Mouse (Mus musculus): ENCODE results near the gene Dock7.

Dock7 gene

DNA sequence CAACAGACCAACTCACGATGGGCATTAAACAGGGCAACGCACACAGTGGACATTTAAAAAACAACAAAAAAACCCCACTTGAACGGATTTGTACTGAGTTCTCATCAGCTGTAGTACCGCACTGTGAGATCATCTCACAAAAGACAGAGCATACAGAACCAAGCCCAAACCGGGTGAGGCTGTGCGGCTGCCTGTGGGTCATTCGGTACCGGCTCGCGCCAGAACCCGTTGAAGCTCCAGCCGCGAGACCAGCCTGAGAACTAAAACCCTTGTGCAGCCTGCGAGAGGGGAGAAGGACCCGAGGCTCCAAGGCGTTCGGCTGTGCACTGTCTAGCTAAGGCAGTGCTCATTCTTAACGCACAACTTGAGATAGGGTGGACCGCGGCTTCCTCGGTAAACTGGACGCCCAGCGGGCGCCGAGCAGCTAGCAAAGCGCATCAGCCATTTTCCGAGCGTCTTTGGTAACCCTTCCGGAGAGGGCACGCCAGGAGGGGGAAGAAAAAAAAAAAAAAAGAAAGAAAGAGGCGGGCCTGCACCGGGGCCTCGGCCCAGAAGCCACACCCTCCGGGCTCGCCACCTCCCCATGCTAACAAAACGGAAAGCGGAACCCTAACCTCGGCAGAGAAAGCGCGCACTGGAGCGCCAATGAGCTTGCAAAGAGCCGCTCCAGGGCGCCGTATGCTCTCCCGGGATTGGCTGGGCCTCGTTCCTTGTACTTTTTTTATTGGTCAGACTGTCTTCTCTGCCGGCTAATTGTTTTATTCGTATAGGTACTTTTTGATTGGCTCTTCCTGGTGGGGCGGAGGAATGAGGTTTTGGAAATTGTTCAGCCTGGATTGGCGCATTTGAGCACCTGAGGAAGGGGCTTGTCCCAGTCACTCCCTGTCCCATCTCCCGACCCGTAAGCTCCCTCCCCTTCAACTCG, 197.8 kb downstream of the Dock7 start:
- in situ Hi-C loops (cut with MboI; ENCODE audit: unreplicated experiment in 2 of 2), result loop anchor here (5.0 to 25.0 kb wide), 6 partner anchors 486 to 1168 kb away; partner anchors contain the start of gene Alg6 (in 1 of the 2)

DNA sequence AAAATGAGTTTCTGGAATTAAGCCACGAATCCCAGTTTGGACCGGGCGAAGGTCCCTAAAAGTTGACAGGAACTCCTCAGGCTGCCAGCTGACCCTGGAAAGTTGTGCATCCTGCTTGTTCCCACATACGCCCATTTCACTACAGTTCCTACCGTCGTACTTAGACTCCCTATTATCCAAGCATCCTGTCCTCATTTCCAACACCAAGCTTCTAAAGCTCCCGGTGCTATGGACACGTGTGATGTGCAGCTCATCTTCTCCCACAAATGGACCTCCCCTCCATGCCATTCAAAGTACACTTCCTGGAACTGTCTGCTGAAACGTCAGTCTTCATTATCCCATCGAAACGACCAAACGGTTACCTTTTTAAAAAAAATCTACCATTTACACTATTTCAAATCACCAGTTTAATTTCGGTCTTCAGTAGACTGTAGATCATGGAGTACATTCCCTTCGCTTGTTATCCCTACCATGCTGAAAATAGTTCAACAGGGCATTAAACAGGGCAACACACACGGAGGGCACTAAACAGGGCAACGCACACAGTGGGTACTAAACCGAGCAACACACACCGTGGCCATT, 198.6 kb downstream of the Dock7 start:
- in situ Hi-C loops (cut with MboI; ENCODE audit: unreplicated experiment in 2 of 2), result loop anchor here (5.0 to 25.0 kb wide), 6 partner anchors 485 to 1167 kb away; partner anchors contain the start of gene Alg6 (in 1 of the 2)

DNA sequence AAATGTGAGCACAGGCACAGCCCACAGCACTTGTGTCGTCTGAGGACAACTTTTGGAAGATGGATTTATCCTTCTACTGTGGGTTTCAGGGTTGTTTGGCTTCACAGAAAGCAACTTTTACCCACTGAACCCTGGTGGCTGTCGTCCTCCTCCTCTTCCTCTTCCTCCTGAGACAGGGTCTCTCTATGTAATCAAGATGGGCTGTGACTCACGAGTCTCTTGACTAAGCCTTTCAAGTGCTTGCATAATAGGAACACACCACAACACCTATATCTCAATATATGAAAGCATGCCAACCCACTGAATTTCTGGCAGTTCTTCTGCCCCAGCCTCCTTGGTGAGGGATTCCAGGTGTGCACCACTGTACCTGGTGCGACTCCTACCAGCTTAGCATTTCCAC, 199.8 kb downstream of the Dock7 start:
- in situ Hi-C loops (cut with MboI; ENCODE audit: unreplicated experiment in 2 of 2), result loop anchor here (5.0 to 25.0 kb wide), 6 partner anchors 484 to 1166 kb away; partner anchors contain the start of gene Alg6 (in 1 of the 2)

- in situ Hi-C loops (cut with MboI; ENCODE audit: unreplicated experiment in 2 of 2), result loop anchor here in 1 of 2 experiments (25.0 kb wide), 1 partner anchor 794 kb away; the partner anchor contains the start of gene Alg6
Observed at GRCm38 (mm10) chr4:98918204-98918603, 202.5 kb downstream of the Dock7 start.

- in situ Hi-C loops (cut with MboI; ENCODE audit: unreplicated experiment in 2 of 2), result loop anchor here in 1 of 2 experiments (25.0 kb wide), 1 partner anchor 795 kb away; the partner anchor contains the start of gene Alg6
Observed at GRCm38 (mm10) chr4:98917724-98918123, 203.0 kb downstream of the Dock7 start.

DNA sequence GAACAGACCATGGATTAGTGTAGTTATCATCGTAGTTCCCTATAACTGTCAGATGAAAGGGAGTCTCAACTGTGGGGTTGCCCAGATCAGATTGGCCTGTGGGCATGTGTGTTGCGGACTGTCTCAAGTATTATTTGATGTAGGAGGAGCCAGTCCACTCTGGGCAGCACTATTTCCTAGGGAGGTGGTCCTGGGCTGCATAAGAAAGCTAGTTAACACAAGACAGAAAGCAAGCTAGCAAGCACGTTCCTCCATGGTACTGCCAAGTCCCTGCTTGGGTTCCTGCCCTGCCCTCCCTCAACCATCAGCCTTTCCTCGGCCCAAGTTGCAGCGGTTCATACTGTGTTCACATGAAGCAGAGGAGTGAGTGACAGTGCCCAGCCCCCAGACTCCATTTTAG, 210.5 kb downstream of the Dock7 start:
- in situ Hi-C loops (cut with MboI; ENCODE audit: unreplicated experiment in 2 of 2), result loop anchor here in 1 of 2 experiments (25.0 kb wide), 1 partner anchor 802 kb away; the partner anchor contains the start of gene Alg6

DNA sequence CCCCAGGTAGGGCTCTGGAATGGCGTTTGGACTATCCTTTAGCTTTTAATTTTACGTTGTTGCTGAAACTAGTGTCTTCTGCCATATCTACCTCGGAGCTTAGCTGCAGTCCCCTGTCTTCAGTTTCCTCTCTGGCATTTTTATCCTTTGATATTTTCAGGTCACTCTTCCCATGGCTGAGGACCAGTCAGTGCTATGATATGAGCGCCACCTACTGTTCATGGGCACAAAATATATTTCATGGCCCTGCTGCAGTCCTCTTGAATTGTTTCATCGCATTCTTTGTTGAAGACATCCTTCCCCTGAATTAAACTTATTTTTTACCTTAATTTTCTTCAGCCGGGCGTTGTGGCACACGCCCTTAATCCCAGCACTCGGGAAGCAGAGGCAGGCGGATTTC, 233.6 kb downstream of the Dock7 start:
- in situ Hi-C loops (cut with MboI; ENCODE audit: unreplicated experiment in 2 of 2), result loop anchor here in 1 of 2 experiments (25.0 kb wide), 1 partner anchor 1325 kb away; no protein-coding TSS in a partner anchor
